10 mouse cellular contexts compared by ENCODE assay signal in the genomic region with DNA sequence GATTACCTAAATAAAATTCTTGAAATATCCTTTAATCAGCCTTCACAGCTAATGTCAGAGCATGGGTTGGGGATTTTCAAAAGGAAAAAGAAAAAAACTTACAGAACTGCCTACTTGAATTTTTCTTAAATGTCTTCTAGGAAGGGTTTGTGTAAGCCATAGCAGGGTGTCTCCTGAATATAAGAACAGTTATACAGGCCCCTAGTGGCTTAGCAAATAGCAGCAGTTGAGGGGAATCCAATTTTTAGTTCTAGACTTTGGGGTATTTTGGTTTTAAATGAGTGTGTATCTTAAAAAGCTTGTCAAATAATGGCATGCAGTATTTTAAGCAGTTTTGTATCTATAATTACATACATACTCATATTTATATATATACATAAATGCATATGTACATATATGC.
DNase-seq lines count a peak whose midpoint lies in the region; ATAC-seq lines count a peak whose summit lies in the region.
"Had no signal": no experiment of that assay in that cellular context is flagged by ENCODE, and none has a peak within 500 bp of the region (broad histone marks: within the 10 kb centered on the region; RNA-seq: fewer than 3 reads in every experiment).

No protein-coding gene starts in this region.

- H3K4me1 ChIP-seq in heart, embryonic 15.5 days (replicated peaks): peaks cover 16% of the 10 kb centered on the region
- peaks cover 9% of the 10 kb centered on the region for H3K4me1 ChIP-seq in heart, embryonic 10.5 days
- H3K4me1 ChIP-seq in midbrain, embryonic 13.5 days (replicated peaks): peaks cover 29% of the 10 kb centered on the region
- peaks cover 19% of the 10 kb centered on the region for H3K4me1 ChIP-seq in midbrain, embryonic 10.5 days
- H3K4me1 ChIP-seq in limb, embryonic 10.5 days: peaks cover 30% of the 10 kb centered on the region

- no peaks in the 10 kb centered on the region for H3K27me3 ChIP-seq in heart, embryonic 15.5 days
- no peaks in the 10 kb centered on the region for H3K27me3 ChIP-seq in heart, embryonic 10.5 days (ENCODE audit: insufficient read depth, poor library complexity, severe bottlenecking)
- no peaks in the 10 kb centered on the region for H3K27me3 ChIP-seq in midbrain, embryonic 13.5 days
- H3K27me3 ChIP-seq in midbrain, embryonic 10.5 days (ENCODE audit: low read depth, poor library complexity, severe bottlenecking): peaks cover 14% of the 10 kb centered on the region
- H3K27me3 ChIP-seq in limb, embryonic 10.5 days (ENCODE audit: low read depth, poor library complexity, severe bottlenecking): 0 out of 2 replicates have a peak, but pooled peaks cover 4% of the 10 kb centered on the region

- peak overlapping the region; percentile 71 for H3K4me2 ChIP-seq in heart, embryonic 15.5 days
- H3K4me2 ChIP-seq in midbrain, embryonic 13.5 days (replicated peaks): peak overlapping the region; percentile 71

- H3K27ac ChIP-seq in heart, embryonic 15.5 days: no peak overlapping the region
- no peak overlapping the region for H3K27ac ChIP-seq in heart, embryonic 10.5 days
- H3K27ac ChIP-seq in midbrain, embryonic 13.5 days: no peak overlapping the region
- no peak overlapping the region for H3K27ac ChIP-seq in midbrain, embryonic 10.5 days (replicated peaks)
- no peak overlapping the region for H3K27ac ChIP-seq in limb, embryonic 10.5 days

- H3K4me3 ChIP-seq in heart, embryonic 15.5 days: no peak overlapping the region
- H3K4me3 ChIP-seq in heart, embryonic 10.5 days: no peak overlapping the region
- H3K4me3 ChIP-seq in midbrain, embryonic 13.5 days (replicated peaks): peak overlapping the region; percentile 83
- no peak overlapping the region for H3K4me3 ChIP-seq in midbrain, embryonic 10.5 days
- H3K4me3 ChIP-seq in limb, embryonic 10.5 days: peak overlapping the region; percentile 79; the same call in 1 of the 2 replicates

- ATAC-seq in heart, embryonic 15.5 days (replicated peaks; ENCODE audit: insufficient number of reproducible peaks, insufficient read depth, low FRiP score, low read depth): no peak
- ATAC-seq in midbrain, embryonic 13.5 days: no peak
- no peak for ATAC-seq in inflammation-experienced regulatory T-cells, adult 6 months

- no peaks in the 10 kb centered on the region for H3K9me3 ChIP-seq in heart, embryonic 15.5 days (replicated peaks)
- no peaks in the 10 kb centered on the region for H3K9me3 ChIP-seq in heart, embryonic 10.5 days
- no peaks in the 10 kb centered on the region for H3K9me3 ChIP-seq in midbrain, embryonic 13.5 days
- H3K9me3 ChIP-seq in midbrain, embryonic 10.5 days (replicated peaks): no peaks in the 10 kb centered on the region
- H3K9me3 ChIP-seq in limb, embryonic 10.5 days (replicated peaks): no peaks in the 10 kb centered on the region

- no peak overlapping the region for H3K9ac ChIP-seq in heart, embryonic 15.5 days
- no peak overlapping the region for H3K9ac ChIP-seq in midbrain, embryonic 13.5 days (replicated peaks)

- DNase-seq in heart, embryonic 10.5 days (ENCODE audit: low spot score): no peak
- DNase-seq in midbrain, embryonic 10.5 days (ENCODE audit: low spot score): no peak
- no peak for DNase-seq in limb, embryonic 10.5 days (ENCODE audit: low spot score)
- no peak for DNase-seq in frontal cortex, postnatal 10 days (ENCODE audit: low spot score in 2 of 2)
- DNase-seq in yolk sac, embryonic 10.5 days (ENCODE audit: low spot score): no peak
- DNase-seq: gastrocnemius, postnatal 14 days had no signal

- H3K36me3 ChIP-seq in heart, embryonic 15.5 days: no peaks in the 10 kb centered on the region
- H3K36me3 ChIP-seq in heart, embryonic 10.5 days: no peaks in the 10 kb centered on the region
- no peaks in the 10 kb centered on the region for H3K36me3 ChIP-seq in midbrain, embryonic 13.5 days
- no peaks in the 10 kb centered on the region for H3K36me3 ChIP-seq in midbrain, embryonic 10.5 days
- no peaks in the 10 kb centered on the region for H3K36me3 ChIP-seq in limb, embryonic 10.5 days
- H3K36me3 ChIP-seq: G1E had no signal

Comparison
In these comparisons a context has a peak if more than half of its experiments do, and no peak if none do; other contexts are left out.
1. H3K4me3 ChIP-seq: peak in midbrain, embryonic 13.5 days (single experiment) and limb, embryonic 10.5 days (single experiment); none in heart, embryonic 15.5 days (single experiment), heart, embryonic 10.5 days (single experiment) and midbrain, embryonic 10.5 days (single experiment).